Mouse (Mus musculus) ovary, postnatal 36 days (tissue): ENCODE measurements around the gene Mpdu1.
"Not testable (repeated sequence)": the region's sequence is repeated elsewhere in the genome, so short reads cannot be mapped to it uniquely, and the experiment has no call there.

Source experiments
- DNase-seq: peaks from one replicate; pipeline ENCODE4 v3.0.0; 2022; ENCODE audit warnings: low spot score, mixed read lengths

The Mpdu1 gene

GRCm38 (mm10) chr11:69662213-69662966 is at the start of gene Mpdu1:
Gene Mpdu1 (minus strand): TSS chr11:69662642.
- peak; percentile 94 for DNase-seq

- DNase-seq: no peak
These were observed 48.6 kb upstream of the Mpdu1 start for GRCm38 (mm10) chr11:69711082-69711481.

- DNase-seq: no peak
These were observed 48.0 kb upstream of the Mpdu1 start for GRCm38 (mm10) chr11:69710470-69710869.

GRCm38 (mm10) chr11:69709554-69710446 is 47.4 kb upstream of the Mpdu1 start:
- DNase-seq: no peak

GRCm38 (mm10) chr11:69708614-69709265 is 46.3 kb upstream of the Mpdu1 start:
- no peak for DNase-seq

- DNase-seq: no peak
These were observed 45.5 kb upstream of the Mpdu1 start for GRCm38 (mm10) chr11:69707873-69708381.

DNA sequence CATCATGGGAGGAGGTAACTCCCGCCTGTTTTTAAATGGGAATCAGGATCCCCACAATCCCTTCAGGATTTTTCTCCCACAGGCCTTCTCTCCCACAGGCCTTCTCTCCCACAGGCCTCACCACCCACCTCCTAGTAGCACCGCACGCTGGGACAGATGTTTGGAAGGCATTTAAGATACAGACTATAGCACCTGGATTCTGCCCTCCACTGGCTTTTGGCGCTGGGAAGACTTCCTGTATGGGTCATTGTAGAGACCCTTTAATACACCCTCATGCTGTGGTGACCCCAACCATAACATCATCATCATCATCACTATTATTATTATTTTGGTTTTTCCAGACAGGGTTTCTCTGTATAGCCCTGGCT is 45.0 kb upstream of the Mpdu1 start:
- DNase-seq: no peak

DNA sequence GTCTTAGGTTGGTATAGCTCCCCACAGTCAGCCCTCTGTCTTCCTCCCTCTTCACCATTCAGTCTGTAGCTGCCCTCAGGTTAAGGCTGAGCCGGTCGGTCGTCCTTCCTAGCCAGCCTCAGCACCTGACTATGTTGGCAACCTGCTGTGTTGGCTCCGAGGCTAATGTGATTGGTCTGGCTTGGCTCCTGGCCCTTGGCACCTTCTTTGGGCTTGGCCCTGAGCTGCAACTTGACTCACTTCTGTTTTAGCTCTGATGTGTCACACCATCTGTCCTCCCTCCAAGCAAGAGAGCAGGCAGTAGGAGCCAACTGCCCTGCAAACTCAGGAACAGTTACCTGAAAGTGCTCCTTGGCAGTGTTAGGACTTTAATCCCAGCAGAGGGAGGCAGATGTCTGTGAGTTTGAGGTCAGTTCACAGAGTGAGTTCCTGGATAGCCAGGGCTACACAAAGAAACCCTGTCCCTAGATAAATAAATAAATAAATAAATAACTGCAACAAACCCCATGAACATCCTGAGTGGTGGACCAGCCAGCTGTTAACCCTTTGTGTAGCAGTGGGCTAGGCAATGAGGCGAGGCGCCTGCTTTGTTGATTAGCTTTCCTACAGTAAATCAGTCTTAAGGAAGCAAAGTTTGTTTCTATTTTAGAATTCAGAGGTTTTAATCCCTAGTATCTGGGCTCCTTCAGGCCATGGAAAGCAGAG is 44.5 kb upstream of the Mpdu1 start:
- DNase-seq: peak; percentile 68

DNA sequence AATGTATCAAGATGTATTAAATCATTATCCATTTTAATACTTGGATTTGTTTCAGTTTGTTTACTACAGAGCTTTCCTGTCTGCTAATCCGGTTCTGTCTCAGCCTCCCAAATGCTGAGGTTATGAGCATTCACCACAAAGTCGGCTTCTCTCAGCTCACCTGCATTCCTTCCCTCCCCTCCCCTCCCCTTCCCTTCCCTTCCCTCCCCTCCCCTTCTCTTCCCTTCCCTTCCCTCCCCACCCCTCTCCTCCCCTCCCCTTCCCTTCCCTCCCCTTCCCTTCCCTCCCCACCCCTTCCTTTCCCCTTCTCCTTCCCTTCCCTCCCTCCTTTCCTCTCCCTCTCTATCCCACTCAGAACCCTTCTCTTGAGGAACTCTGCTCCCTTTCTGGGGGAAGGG is 42.2 kb upstream of the Mpdu1 start:
- DNase-seq: no peak

- no peak for DNase-seq
These were observed 41.6 kb upstream of the Mpdu1 start for GRCm38 (mm10) chr11:69703814-69704612.

DNA sequence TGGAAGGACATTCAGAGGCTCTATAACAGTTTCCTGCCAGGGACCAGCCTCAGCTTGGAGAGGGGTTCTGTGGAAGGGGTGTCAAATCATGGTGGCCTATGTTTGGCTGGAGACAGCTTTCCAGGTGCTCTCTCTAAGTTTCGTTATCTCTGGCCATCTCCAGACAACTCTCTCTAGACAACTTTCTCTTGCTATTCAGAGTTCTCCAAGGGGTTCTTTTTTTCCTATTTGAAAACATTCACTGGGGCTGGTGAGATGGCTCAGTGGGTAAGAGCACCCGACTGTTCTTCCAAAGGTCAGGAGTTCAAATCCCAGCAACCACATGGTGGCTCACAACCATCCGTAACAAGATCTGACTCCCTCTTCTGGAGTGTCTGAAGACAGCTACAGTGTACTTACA is 40.9 kb upstream of the Mpdu1 start:
- not testable (repeated sequence) for DNase-seq

- DNase-seq: not testable (repeated sequence)
These were observed 40.4 kb upstream of the Mpdu1 start for GRCm38 (mm10) chr11:69702886-69703285.

DNA sequence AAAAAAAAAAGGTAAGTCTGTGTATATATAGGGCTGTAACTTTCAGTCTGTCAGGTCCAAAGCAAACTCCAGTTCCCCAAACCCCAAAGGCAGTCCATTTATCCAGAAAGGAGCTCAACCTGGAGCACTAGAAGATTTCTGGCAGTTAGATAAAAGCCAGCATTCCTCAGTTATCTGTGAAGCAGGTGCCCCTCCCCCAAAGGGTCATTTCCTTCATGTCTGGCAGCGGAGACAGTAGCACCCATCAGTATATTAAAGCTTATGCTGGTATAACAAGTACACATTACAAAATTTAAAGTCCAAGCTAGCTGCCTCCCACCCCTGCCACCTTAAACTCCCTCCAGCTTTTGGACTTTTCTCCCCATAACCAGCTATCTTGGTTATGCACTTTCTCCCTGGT is 37.2 kb upstream of the Mpdu1 start:
- DNase-seq: no peak

GRCm38 (mm10) chr11:69698574-69698973 is 36.1 kb upstream of the Mpdu1 start:
- no peak for DNase-seq

DNA sequence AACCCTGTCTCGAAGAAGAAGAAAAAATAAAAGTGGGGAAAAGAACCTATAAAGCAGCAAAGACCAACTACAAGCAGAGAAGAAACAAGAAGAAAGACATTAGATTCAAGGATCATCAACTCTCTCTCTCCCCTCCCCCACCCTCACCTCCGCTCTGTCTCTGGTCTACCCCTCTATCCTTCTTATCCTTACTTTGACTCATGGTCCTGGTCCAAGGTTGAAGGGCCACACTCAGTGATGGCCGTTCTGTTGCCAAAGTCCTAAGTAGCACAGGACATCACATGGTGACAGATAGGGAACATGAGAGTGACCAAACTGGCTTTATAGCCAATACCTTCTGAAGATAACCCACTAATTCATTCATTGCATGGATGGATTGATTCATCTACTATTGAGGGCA is 35.0 kb upstream of the Mpdu1 start:
- no peak for DNase-seq

- DNase-seq: peak; percentile 80
These were observed 33.1 kb upstream of the Mpdu1 start, which contains the start of the genes Tnfsf12 and Tnfsfm13 for GRCm38 (mm10) chr11:69695361-69696181. Gene Tnfsf12 (minus strand): TSS chr11:69695849. Gene Tnfsfm13 (minus strand): TSS chr11:69696098.

GRCm38 (mm10) chr11:69695046-69695360 is 32.6 kb upstream of the Mpdu1 start:
- no peak for DNase-seq

- DNase-seq: no peak
These were observed 31.1 kb upstream of the Mpdu1 start for GRCm38 (mm10) chr11:69693421-69693965.

- no peak for DNase-seq
These were observed 30.4 kb upstream of the Mpdu1 start for GRCm38 (mm10) chr11:69692863-69693262.
